Mouse (Mus musculus): Measurements from ENCODE around the gene Lrp6. TPM values are rescaled to one million over a fixed set of nuclear protein-coding genes. Genes with fewer than 3 reads are reported as not detected.

The Lrp6 gene
- total and polyA plus RNA-seq, 3 experiments: 27.1 to 71.2 (median 71.1) TPM

GRCm38 (mm10) chr6:134494828-134495698 is 71.7 kb downstream of the Lrp6 start:
- no peak for DNase-seq

- DNase-seq: no peak
These were observed 77.1 kb downstream of the Lrp6 start for GRCm38 (mm10) chr6:134489637-134490036.

GRCm38 (mm10) chr6:134489130-134489529 is 77.6 kb downstream of the Lrp6 start:
- DNase-seq: no peak

DNA sequence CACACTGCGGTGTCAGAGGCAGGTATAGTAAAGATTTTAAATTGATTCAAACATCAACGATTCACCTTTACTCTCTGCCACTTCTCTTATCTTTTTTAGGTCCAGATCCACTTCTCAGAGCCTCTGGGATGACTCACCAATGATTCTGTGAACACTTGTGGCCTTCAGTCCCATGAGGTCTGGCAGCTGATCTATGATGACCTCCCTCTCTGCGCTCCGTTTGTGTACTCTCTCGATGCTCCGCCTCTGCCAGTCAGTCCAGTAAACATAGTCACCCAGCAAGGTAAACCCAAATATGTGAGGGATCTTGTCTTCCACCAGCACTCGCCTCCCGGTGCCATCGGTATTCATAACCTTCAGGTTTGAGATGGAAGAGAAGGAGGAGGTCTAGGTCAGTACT is 80.4 kb downstream of the Lrp6 start:
- peak; percentile 82 for DNase-seq

DNA sequence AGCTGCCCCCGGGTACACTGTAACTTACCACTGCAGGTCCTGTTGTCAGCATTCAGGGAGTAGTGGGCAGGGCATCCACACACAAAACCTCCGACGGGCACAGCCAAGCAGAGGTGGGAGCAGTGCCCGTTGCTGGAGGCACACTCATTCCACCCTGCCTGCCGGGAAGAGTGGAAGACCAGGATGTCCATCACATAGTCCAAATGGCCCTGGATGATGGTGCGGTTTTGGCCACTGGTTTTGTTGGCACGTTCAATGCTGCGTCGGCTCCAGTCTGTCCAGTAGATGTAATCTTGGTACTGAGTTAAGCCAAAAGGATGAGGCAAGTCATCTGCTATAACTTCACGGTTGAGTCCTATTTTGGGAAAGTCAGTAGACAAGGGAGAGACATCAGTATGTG is 87.3 kb downstream of the Lrp6 start:
- peak; percentile 31 for DNase-seq

- DNase-seq: peak; percentile 90
These were observed 93.6 kb downstream of the Lrp6 start for GRCm38 (mm10) chr6:134473143-134473561.

GRCm38 (mm10) chr6:134470857-134471256 is 95.9 kb downstream of the Lrp6 start:
- DNase-seq: peak; percentile 86

DNA sequence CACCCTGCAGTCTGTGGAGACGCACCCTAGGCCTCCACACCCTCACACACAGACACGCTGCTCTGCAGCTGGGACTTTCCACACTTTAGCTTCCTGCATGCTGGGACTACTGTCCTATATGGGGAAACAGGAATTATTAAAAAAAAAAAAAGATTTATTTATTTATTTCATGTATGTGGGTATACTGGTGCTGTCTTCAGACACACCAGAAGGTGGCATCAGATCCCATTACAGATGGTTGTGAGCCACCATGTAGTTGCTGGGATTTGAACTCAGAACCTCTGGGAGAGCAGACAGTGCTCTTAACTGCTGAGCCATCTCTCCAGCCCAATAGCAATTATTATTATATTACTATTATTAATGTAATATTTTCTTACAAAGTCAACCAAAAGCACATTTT is 97.5 kb downstream of the Lrp6 start:
- no peak for DNase-seq

GRCm38 (mm10) chr6:134466671-134467229 is 100.0 kb downstream of the Lrp6 start:
- no peak for DNase-seq

DNA sequence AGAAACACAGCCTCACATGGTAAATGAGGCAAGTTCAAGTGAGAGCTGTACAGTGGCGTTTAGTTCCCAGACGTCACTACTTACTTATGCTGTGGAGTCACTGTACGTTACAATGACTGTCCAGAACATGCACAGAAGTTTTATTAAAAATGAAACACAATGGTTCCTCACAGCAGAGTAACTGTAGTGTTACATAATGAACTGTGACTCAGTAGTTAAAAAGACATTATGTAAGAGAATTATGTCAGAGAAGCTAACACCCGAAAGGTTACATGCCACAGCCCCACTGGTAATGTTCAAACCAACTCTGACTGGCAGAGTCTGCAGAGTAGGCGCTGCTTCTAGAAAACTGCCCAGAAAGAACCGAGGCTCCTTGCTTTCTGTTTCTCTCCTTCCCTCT is 105.6 kb downstream of the Lrp6 start:
- no peak for DNase-seq

DNA sequence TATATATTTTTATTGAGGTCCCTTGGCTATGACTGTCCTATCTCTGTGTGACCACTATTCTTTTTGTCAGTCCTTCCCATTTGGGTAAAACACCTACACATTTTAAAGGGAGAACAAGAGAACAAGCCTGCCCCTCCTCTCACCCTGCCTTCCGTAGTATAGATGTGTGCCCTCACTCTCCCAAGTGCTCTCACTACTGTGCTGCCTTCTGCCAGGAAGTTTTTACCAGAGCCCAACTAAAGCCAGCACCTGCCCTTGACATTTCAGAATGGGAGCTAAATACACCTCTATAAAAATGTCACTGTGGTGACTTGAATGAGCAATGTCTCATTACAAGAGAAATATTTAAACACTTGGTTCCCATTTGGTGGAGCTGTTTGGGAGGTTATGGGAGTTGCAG is 108.4 kb downstream of the Lrp6 start:
- DNase-seq: peak; percentile 62

GRCm38 (mm10) chr6:134454093-134454492 is 112.7 kb downstream of the Lrp6 start:
- no peak for DNase-seq

DNA sequence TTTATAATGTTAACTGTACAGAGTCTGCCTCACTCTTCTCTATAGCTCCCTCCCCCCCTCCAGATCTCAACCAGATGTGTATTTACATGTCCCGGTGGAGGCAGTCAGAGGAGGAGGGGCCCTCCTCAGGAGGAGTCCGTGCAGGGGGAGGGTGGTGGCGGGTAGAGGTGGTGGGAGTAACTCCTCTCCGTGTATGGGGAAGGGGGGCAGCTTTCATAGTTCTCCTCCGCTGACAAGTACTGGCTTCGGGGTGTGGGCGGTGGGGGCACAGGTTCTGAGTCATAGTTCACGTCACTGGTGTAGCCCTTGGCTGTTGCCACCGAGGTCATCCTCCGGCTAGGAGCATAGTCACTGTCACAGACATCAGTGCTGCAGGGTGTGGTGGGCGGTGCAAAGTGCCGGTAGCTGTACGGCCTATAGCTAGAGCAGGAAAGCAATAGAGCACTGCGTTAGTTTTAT is 116.1 kb downstream of the Lrp6 start:
- peak; percentile 88 for DNase-seq

- no peak for DNase-seq
These were observed 116.8 kb downstream of the Lrp6 start for GRCm38 (mm10) chr6:134449958-134450357.

DNA sequence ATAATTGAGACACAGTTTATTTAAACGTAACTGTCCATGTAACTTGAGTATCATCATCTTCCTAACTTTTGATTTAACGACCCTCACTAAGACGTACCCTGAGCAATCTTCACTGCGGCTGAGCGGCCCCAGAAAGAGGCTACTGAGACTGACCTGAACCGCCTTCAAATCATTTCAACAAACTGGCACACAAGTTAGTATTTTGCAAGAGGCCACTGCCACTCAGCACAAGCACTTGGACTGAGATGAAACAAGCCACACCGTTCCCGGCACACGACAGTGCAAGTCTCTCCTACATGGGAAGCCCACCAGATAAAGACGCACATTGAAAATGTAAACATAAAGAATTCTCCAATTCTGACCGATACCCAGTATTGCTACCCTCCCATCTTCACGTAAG is 118.3 kb downstream of the Lrp6 start:
- DNase-seq: peak; percentile 30

GRCm38 (mm10) chr6:134443925-134444324 is 122.8 kb downstream of the Lrp6 start:
- DNase-seq: no peak

DNA sequence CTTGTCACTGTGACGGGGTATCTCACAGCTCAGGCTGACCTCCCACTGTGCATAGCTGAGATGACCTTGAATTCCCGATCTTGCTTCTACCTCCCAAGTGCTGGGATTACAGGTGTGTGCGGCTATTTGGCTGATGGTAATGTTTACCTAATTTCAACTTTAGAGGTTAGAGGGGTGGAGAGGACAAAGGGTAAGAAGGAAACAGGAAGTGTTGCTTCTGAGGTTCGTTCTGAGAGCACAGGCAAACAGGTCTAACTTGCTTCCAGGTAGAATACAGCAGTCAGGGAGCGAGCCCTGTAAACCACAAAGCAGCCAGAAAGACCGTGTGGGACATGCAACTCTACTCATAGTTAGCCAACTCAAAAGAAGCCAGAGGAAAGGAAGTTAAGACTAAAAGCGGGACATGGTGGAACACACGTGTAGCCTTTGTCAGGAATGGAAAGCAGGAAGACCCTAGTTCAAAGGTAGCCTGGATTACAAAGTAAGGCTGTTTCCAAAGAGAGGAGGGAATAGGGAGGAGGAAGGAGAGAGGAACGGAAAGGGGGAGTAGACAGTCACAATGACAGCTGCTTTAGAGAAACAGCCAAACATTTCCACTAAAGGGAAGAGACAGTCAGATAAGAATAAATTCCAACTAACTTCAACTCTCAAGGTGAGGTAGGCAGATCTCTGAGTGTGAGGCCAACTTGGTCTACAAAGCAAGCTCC is 123.4 kb downstream of the Lrp6 start:
- DNase-seq: no peak

GRCm38 (mm10) chr6:134442219-134442618 is 124.5 kb downstream of the Lrp6 start:
- no peak for DNase-seq

DNA sequence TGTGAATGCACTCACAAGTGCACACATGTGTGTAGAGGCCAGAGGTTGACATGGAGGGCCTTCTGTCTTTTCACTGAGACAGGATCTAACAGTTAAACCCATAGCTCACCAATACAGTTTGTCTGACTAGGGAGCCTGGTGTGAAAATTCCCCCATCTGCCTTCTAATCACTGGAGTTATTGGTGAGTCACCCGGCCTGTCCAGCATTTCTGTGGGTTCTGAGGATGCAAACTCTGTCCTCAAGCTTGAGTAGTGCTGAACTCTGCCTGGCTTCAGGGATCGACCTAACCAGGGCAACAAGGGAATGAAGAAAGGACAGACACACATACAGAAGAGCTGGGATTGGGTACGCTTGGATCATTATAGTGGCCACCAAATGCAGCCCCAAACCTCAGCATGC is 125.0 kb downstream of the Lrp6 start:
- DNase-seq: no peak

DNA sequence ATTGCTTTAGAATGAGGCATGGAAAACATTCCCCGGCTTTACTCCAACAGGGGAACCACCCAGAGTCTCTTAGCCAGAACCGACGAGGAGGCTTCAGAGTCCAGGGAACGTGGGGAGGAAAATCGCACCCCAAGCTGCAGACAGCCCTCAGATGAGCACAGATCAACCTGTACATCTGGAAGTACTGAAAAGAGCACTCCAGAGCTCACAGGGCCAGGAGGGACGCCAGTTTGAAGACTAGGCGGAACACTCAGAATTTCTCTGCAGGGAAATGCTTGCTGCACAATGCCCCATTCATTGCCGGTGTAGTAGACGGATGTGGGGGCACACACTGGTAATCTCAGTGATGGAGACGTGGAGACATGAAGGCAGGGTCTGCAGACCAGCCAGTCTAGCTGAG is 126.7 kb downstream of the Lrp6 start:
- no peak for DNase-seq

DNA sequence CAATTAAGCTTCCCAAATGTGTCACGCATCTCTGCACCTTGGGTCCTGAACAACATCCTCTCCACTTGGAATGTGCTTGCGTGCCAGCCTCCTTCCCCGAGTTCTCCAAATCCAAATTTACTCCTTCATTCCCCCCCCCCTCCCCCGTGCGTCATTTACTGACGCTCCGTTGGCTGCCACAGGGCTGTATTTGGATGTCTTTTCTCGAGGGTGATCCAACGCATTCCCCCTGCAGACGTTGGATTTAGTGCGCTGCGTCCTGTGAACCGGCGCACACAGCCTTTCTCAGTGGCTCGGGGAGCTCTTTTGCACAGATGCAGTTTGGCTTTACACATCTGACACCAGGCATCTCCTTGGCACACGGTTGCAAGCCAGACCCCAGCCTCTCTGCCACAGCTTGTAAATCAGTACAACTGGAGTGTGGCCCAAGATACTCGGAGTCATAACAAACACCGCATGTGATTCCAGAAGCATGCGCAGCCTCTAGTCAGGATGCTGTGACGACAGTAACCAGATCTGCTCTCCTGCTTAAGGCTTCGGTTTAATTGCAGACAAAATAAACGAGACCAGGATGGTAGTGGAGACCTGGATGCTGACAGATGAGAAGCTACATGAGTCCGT is 127.3 kb downstream of the Lrp6 start:
- DNase-seq: no peak

- no peak for DNase-seq
These were observed 129.8 kb downstream of the Lrp6 start for GRCm38 (mm10) chr6:134436955-134437354.
